Mouse (Mus musculus): ENCODE data around the gene Slc41a3. TPM values are rescaled to one million over a fixed set of nuclear protein-coding genes. Genes with fewer than 3 reads are reported as not detected.
A peak's percentile ranks its signal among the peaks of the same experiment; 100 is the strongest.

Gene Slc41a3
- polyA plus RNA-seq, 1 experiment from 2014 or later: 8.1 TPM

- H3K4me2 ChIP-seq (ENCODE audit: low read depth, low read length): no peak overlapping the region
- H3K27ac ChIP-seq (ENCODE audit: low read depth, low read length): no peak overlapping the region
- no peak overlapping the region for H3K9ac ChIP-seq (replicated peaks; ENCODE audit: low read depth, low read length)
- ATAC-seq (ENCODE audit: low read depth): 0 out of 2 replicates have a peak, but pooled peaks have one; percentile 25
- H3K4me3 ChIP-seq (ENCODE audit: low read depth, low read length): no peak overlapping the region
- no peaks in the 10 kb centered on the region for H3K27me3 ChIP-seq (ENCODE audit: control insufficient read depth, insufficient read depth, low read length)
- H3K4me1 ChIP-seq (ENCODE audit: control insufficient read depth, insufficient read depth, low read length): no peaks in the 10 kb centered on the region
- no peaks in the 10 kb centered on the region for H3K9me3 ChIP-seq (ENCODE audit: control insufficient read depth, low read length)
- 100% methylated on average over 4 of the region's 5 CpGs for WGBS
- peaks cover 32% of the 10 kb centered on the region for H3K36me3 ChIP-seq (ENCODE audit: control insufficient read depth, insufficient read depth, low read length)
These were observed 57.6 kb downstream of the Slc41a3 start for GRCm38 (mm10) chr6:90662148-90662547.

- H3K36me3 ChIP-seq (ENCODE audit: control insufficient read depth, insufficient read depth, low read length): peaks cover 44% of the 10 kb centered on the region
- H3K9ac ChIP-seq (replicated peaks; ENCODE audit: low read depth, low read length): no peak overlapping the region
- 77% methylated on average over 11 of the region's 11 CpGs for WGBS
- H3K4me3 ChIP-seq (ENCODE audit: low read depth, low read length): no peak overlapping the region
- no peak overlapping the region for H3K4me2 ChIP-seq (ENCODE audit: low read depth, low read length)
- H3K27ac ChIP-seq (ENCODE audit: low read depth, low read length): no peak overlapping the region
- H3K9me3 ChIP-seq (ENCODE audit: control insufficient read depth, low read length): no peaks in the 10 kb centered on the region
- no peak for ATAC-seq (ENCODE audit: low read depth)
- H3K4me1 ChIP-seq (ENCODE audit: control insufficient read depth, insufficient read depth, low read length): no peaks in the 10 kb centered on the region
- H3K27me3 ChIP-seq (ENCODE audit: control insufficient read depth, insufficient read depth, low read length): no peaks in the 10 kb centered on the region
These were observed 59.2 kb downstream of the Slc41a3 start for GRCm38 (mm10) chr6:90663736-90664135.

GRCm38 (mm10) chr6:90668693-90669092 lies 64.2 kb downstream of the Slc41a3 start:
- ATAC-seq (ENCODE audit: low read depth): no peak
- no peaks in the 10 kb centered on the region for H3K4me1 ChIP-seq (ENCODE audit: control insufficient read depth, insufficient read depth, low read length)
- 75% methylated on average over 9 of the region's 9 CpGs for WGBS
- H3K36me3 ChIP-seq (ENCODE audit: control insufficient read depth, insufficient read depth, low read length): peaks cover 74% of the 10 kb centered on the region
- H3K4me3 ChIP-seq (ENCODE audit: low read depth, low read length): no peak overlapping the region
- no peak overlapping the region for H3K4me2 ChIP-seq (ENCODE audit: low read depth, low read length)
- no peak overlapping the region for H3K9ac ChIP-seq (replicated peaks; ENCODE audit: low read depth, low read length)
- H3K27me3 ChIP-seq (ENCODE audit: control insufficient read depth, insufficient read depth, low read length): no peaks in the 10 kb centered on the region
- no peak overlapping the region for H3K27ac ChIP-seq (ENCODE audit: low read depth, low read length)
- no peaks in the 10 kb centered on the region for H3K9me3 ChIP-seq (ENCODE audit: control insufficient read depth, low read length)

GRCm38 (mm10) chr6:90678759-90679158 lies 74.2 kb downstream of the Slc41a3 start:
- Histone ChIP-seq H3K4me2 (ENCODE audit: low read depth, low read length) (no peak overlapping the region), H3K4me3 (ENCODE audit: low read depth, low read length) (no peak overlapping the region), H3K4me1 (ENCODE audit: control insufficient read depth, insufficient read depth, low read length) (no peaks in the 10 kb centered on the region), H3K27me3 (ENCODE audit: control insufficient read depth, insufficient read depth, low read length) (no peaks in the 10 kb centered on the region), H3K9ac (replicated peaks; ENCODE audit: low read depth, low read length) (no peak overlapping the region), H3K9me3 (ENCODE audit: control insufficient read depth, low read length) (no peaks in the 10 kb centered on the region), H3K27ac (ENCODE audit: low read depth, low read length) (no peak overlapping the region; the same call in 1 of the 2 replicates), H3K36me3 (ENCODE audit: control insufficient read depth, insufficient read depth, low read length) (peaks cover 48% of the 10 kb centered on the region)
- WGBS: 59% methylated on average over 4 of the region's 4 CpGs
- ATAC-seq (ENCODE audit: low read depth): no peak

- H3K4me2 ChIP-seq (ENCODE audit: low read depth, low read length): no peak overlapping the region
- no peaks in the 10 kb centered on the region for H3K27me3 ChIP-seq (ENCODE audit: control insufficient read depth, insufficient read depth, low read length)
- ATAC-seq (ENCODE audit: low read depth): no peak
- no peak overlapping the region for H3K27ac ChIP-seq (ENCODE audit: low read depth, low read length)
- H3K4me3 ChIP-seq (ENCODE audit: low read depth, low read length): no peak overlapping the region
- peaks cover 40% of the 10 kb centered on the region for H3K36me3 ChIP-seq (ENCODE audit: control insufficient read depth, insufficient read depth, low read length)
- WGBS: 85% methylated on average over 12 of the region's 12 CpGs
- H3K9me3 ChIP-seq (ENCODE audit: control insufficient read depth, low read length): no peaks in the 10 kb centered on the region
- no peak overlapping the region for H3K9ac ChIP-seq (replicated peaks; ENCODE audit: low read depth, low read length)
- no peaks in the 10 kb centered on the region for H3K4me1 ChIP-seq (ENCODE audit: control insufficient read depth, insufficient read depth, low read length)
These were observed 75.9 kb downstream of the Slc41a3 start for GRCm38 (mm10) chr6:90680401-90680800.

- ATAC-seq (ENCODE audit: low read depth): no peak
- H3K9me3 ChIP-seq (ENCODE audit: control insufficient read depth, low read length): no peaks in the 10 kb centered on the region
- H3K4me2 ChIP-seq (ENCODE audit: low read depth, low read length): no peak overlapping the region
- no peak overlapping the region for H3K4me3 ChIP-seq (ENCODE audit: low read depth, low read length)
- H3K9ac ChIP-seq (replicated peaks; ENCODE audit: low read depth, low read length): no peak overlapping the region
- no peak overlapping the region for H3K27ac ChIP-seq (ENCODE audit: low read depth, low read length)
- H3K4me1 ChIP-seq (ENCODE audit: control insufficient read depth, insufficient read depth, low read length): 0 out of 2 replicates have a peak, but pooled peaks cover 2% of the 10 kb centered on the region
- H3K27me3 ChIP-seq (ENCODE audit: control insufficient read depth, insufficient read depth, low read length): no peaks in the 10 kb centered on the region
- 88% methylated on average over 3 of the region's 3 CpGs for WGBS
- H3K36me3 ChIP-seq (ENCODE audit: control insufficient read depth, insufficient read depth, low read length): peaks cover 11% of the 10 kb centered on the region; the same call in 1 of the 2 replicates
These were observed 79.5 kb downstream of the Slc41a3 start for GRCm38 (mm10) chr6:90683831-90684532.

GRCm38 (mm10) chr6:90686812-90687211 lies 82.3 kb downstream of the Slc41a3 start:
- no peak overlapping the region for H3K9ac ChIP-seq (replicated peaks; ENCODE audit: low read depth, low read length)
- no peak overlapping the region for H3K4me2 ChIP-seq (ENCODE audit: low read depth, low read length)
- no peak overlapping the region for H3K4me3 ChIP-seq (ENCODE audit: low read depth, low read length)
- H3K4me1 ChIP-seq (ENCODE audit: control insufficient read depth, insufficient read depth, low read length): 0 out of 2 replicates have a peak, but pooled peaks cover 2% of the 10 kb centered on the region
- peaks cover 14% of the 10 kb centered on the region for H3K36me3 ChIP-seq (ENCODE audit: control insufficient read depth, insufficient read depth, low read length)
- 45% methylated on average over 1 of the region's 1 CpGs for WGBS
- ATAC-seq (ENCODE audit: low read depth): no peak
- no peaks in the 10 kb centered on the region for H3K27me3 ChIP-seq (ENCODE audit: control insufficient read depth, insufficient read depth, low read length)
- H3K9me3 ChIP-seq (ENCODE audit: control insufficient read depth, low read length): no peaks in the 10 kb centered on the region; the same call in 1 of the 2 replicates
- H3K27ac ChIP-seq (ENCODE audit: low read depth, low read length): no peak overlapping the region

- peaks cover 14% of the 10 kb centered on the region for H3K36me3 ChIP-seq (ENCODE audit: control insufficient read depth, insufficient read depth, low read length)
- H3K27ac ChIP-seq (ENCODE audit: low read depth, low read length): no peak overlapping the region
- no peak for ATAC-seq (ENCODE audit: low read depth)
- no peaks in the 10 kb centered on the region; the same call in 1 of the 2 replicates for H3K9me3 ChIP-seq (ENCODE audit: control insufficient read depth, low read length)
- H3K27me3 ChIP-seq (ENCODE audit: control insufficient read depth, insufficient read depth, low read length): no peaks in the 10 kb centered on the region
- H3K4me2 ChIP-seq (ENCODE audit: low read depth, low read length): no peak overlapping the region
- H3K4me1 ChIP-seq (ENCODE audit: control insufficient read depth, insufficient read depth, low read length): 0 out of 2 replicates have a peak, but pooled peaks cover 2% of the 10 kb centered on the region
- H3K4me3 ChIP-seq (ENCODE audit: low read depth, low read length): no peak overlapping the region
- no peak overlapping the region for H3K9ac ChIP-seq (replicated peaks; ENCODE audit: low read depth, low read length)
- WGBS: 97% methylated on average over 6 of the region's 6 CpGs
These were observed 83.5 kb downstream of the Slc41a3 start for GRCm38 (mm10) chr6:90688003-90688402.

GRCm38 (mm10) chr6:90688742-90689141 lies 84.2 kb downstream of the Slc41a3 start:
- H3K36me3 ChIP-seq (ENCODE audit: control insufficient read depth, insufficient read depth, low read length): peaks cover 14% of the 10 kb centered on the region
- ATAC-seq (ENCODE audit: low read depth): no peak
- H3K4me3 ChIP-seq (ENCODE audit: low read depth, low read length): no peak overlapping the region

More at GRCm38 (mm10) chr6:90688742-90689141, 84.2 kb downstream of the Slc41a3 start:
- WGBS: 86% methylated on average over 3 of the region's 3 CpGs
- Histone ChIP-seq H3K27ac (ENCODE audit: low read depth, low read length) (no peak overlapping the region), H3K27me3 (ENCODE audit: control insufficient read depth, insufficient read depth, low read length) (no peaks in the 10 kb centered on the region), H3K4me2 (ENCODE audit: low read depth, low read length) (no peak overlapping the region), H3K9me3 (ENCODE audit: control insufficient read depth, low read length) (no peaks in the 10 kb centered on the region; the same call in 1 of the 2 replicates), H3K4me1 (ENCODE audit: control insufficient read depth, insufficient read depth, low read length) (0 out of 2 replicates have a peak, but pooled peaks cover 2% of the 10 kb centered on the region), H3K9ac (replicated peaks; ENCODE audit: low read depth, low read length) (no peak overlapping the region)
